13 mouse cellular contexts compared by ENCODE assay signal in genomic region chr1:153225786-153226725, GRCm38 (mm10). TPM values are rescaled to one million over a fixed set of nuclear protein-coding genes. Genes with fewer than 3 reads are reported as not detected.
A peak's percentile ranks its signal among the peaks of the same experiment; 100 is the strongest.
DNase-seq lines count a peak whose midpoint lies in the region; ATAC-seq and TF ChIP-seq lines count a peak whose summit lies in the region.
"Had no signal": no experiment of that assay in that cellular context is flagged by ENCODE, and none has a peak within 500 bp of the region (broad histone marks: within the 10 kb centered on the region; RNA-seq: fewer than 3 reads in every experiment).

No protein-coding gene starts in this region.

- H3K9ac ChIP-seq in heart, embryonic 12.5 days, result no peak overlapping the region
- H3K9ac ChIP-seq: forebrain, embryonic 15.5 days; hindbrain, embryonic 14.5 days; lung, embryonic 14.5 days had no signal

- DNase-seq in layer of hippocampus, adult 11-12 months (ENCODE audit: low spot score), result peak; percentile 46
- DNase-seq in layer of hippocampus, postnatal 10 days (ENCODE audit: low spot score in 2 of 2), result no peak
- peak; percentile 44 for DNase-seq in lung, postnatal 14 days
- DNase-seq: adrenal gland, adult 8-10 months; cerebellum, postnatal 36 days had no signal

- H3K4me2 ChIP-seq in heart, embryonic 12.5 days, result no peak overlapping the region
- H3K4me2 ChIP-seq: forebrain, embryonic 15.5 days; hindbrain, embryonic 14.5 days; lung, embryonic 14.5 days had no signal

- peak overlapping the region; percentile 13; the same call in 1 of the 2 replicates for H3K27ac ChIP-seq in cortical plate, adult 2 months (ENCODE audit: insufficient read depth, low read length)
- 0 out of 2 replicates have a peak overlapping the region, but pooled peaks have one; percentile 15 for H3K27ac ChIP-seq in heart, embryonic 12.5 days (ENCODE audit: poor library complexity, severe bottlenecking)
- H3K27ac ChIP-seq: forebrain, embryonic 15.5 days; hindbrain, embryonic 14.5 days had no signal

- WGBS in heart, embryonic 12.5 days, result 85% methylated on average over 21 of the region's 21 CpGs

- H3K9me3 ChIP-seq in heart, embryonic 12.5 days (replicated peaks), result no peaks in the 10 kb centered on the region
- H3K9me3 ChIP-seq: forebrain, embryonic 15.5 days had no signal

- no peak overlapping the region for H3K4me3 ChIP-seq in cortical plate, adult 2 months (ENCODE audit: insufficient read depth, low read length)
- no peak overlapping the region for H3K4me3 ChIP-seq in heart, embryonic 12.5 days
- H3K4me3 ChIP-seq: forebrain, embryonic 15.5 days; myocyte had no signal

- no peak for TF ChIP-seq CTCF in cortical plate, adult 2 months (IDR thresholded peaks at IDR 0.05; ENCODE audit: extremely low read depth, insufficient read depth, low read length)

- H3K4me1 ChIP-seq in cortical plate, adult 2 months (ENCODE audit: control insufficient read depth, insufficient read depth, low read length), result peaks cover 5% of the 10 kb centered on the region
- H3K4me1 ChIP-seq in heart, embryonic 12.5 days (replicated peaks), result no peaks in the 10 kb centered on the region
- H3K4me1 ChIP-seq: forebrain, embryonic 15.5 days had no signal

- no peaks in the 10 kb centered on the region for H3K27me3 ChIP-seq in heart, embryonic 12.5 days (replicated peaks)
- H3K27me3 ChIP-seq: forebrain, embryonic 15.5 days had no signal

- no peak for TF ChIP-seq POLR2A in cortical plate, adult 2 months (IDR thresholded peaks at IDR 0.05; ENCODE audit: extremely low read depth, insufficient read depth, low read length)

- peaks cover 88% of the 10 kb centered on the region for H3K36me3 ChIP-seq in heart, embryonic 12.5 days

- ATAC-seq in heart, embryonic 12.5 days (ENCODE audit: insufficient number of reproducible peaks, low FRiP score), result 0 out of 2 replicates have a peak, but pooled peaks have one; percentile 29
- ATAC-seq in cerebellum, adult (ENCODE audit: insufficient number of reproducible peaks, low FRiP score, low TSS enrichment), result no peak
- ATAC-seq in megakaryocyte, adult 5-6 weeks (ENCODE audit: poor library complexity, severe bottlenecking), result no peak
- ATAC-seq: forebrain, embryonic 15.5 days had no signal

RNA-seq across cellular contexts. Expression of gene Lamc2, which starts 39.8 kb away (rescaled TPM):
- total RNA-seq in layer of hippocampus, postnatal 10 days (2021), result 1 to 10 TPM; 1.9 to 2.7 TPM
- polyA plus RNA-seq in cortical plate, adult 2 months (2012; rRNA removed), result 8.1 and 11.0 TPM in 2 replicates
- 8.7 and 9.8 TPM in 2 replicates for polyA plus RNA-seq in heart, embryonic 12.5 days (2016; fragmentation: Nextera tagmentation; extraction: Ambion mirVana)
- not detected in 2 replicates for total RNA-seq in megakaryocyte, adult 5-6 weeks (2015)
- not detected in 2 replicates for total RNA-seq in megakaryocyte, adult 5-6 weeks (2017)

Comparison
In these comparisons a context has a peak if more than half of its experiments do, and no peak if none do; other contexts are left out.
1. DNase-seq: peak in layer of hippocampus, adult 11-12 months (single experiment) and lung, postnatal 14 days (single experiment); none in layer of hippocampus, postnatal 10 days (0 of 2).